Mouse (Mus musculus) spleen, adult 2 months (tissue): ENCODE data around the gene Aip.

Experiments used
- CTCF ChIP-seq: fragments of 200-500 bp; IDR thresholded peaks from 2 replicates; pipeline ENCODE4 v1.5.1; 2011; ENCODE audit warnings: mild to moderate bottlenecking, inconsistent platforms; ENCODE audit not compliant: insufficient read depth, insufficient read length, insufficient replicate concordance; ENCODE audit errors: extremely low read depth
- POLR2A ChIP-seq: fragments of 200-500 bp; IDR thresholded peaks from 2 replicates; pipeline ENCODE4 v1.6.1; 2011; ENCODE audit warnings: low read depth, low read length, inconsistent platforms

GRCm38 (mm10) chr19:4113186-4113805 is 12.4 kb downstream of the Aip start:
- TF ChIP-seq POLR2A (no peak), CTCF (no peak)
